Mouse (Mus musculus): ENCODE measurements around the gene Top2a.

DNA sequence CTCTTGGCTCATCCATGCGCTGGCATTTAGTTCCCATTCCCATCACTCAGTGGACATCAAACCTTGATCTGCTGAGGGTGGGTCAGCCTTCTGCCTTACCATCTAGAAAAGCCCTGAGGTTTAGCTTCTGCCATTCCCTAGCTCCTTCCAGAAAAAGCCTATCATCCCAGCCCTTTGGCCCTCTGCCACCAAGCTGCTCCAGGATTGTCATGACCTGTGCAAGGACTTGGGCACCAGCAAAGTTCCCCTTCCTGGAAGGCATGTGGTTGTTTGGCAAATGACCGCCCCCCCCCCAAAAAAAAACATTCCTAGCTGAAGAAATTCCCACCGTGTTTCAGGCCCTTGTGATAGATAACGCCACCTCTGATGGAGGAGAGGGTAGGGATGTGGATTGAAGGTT is 31.2 kb upstream of the Top2a start:
- TF ChIP-seq POLR2A (IDR thresholded peaks at IDR 0.05; ENCODE audit: control insufficient read depth, extremely low read depth, insufficient read depth, low read length, poor library complexity) (no peak), CTCF (IDR thresholded peaks at IDR 0.05; ENCODE audit: borderline replicate concordance, control insufficient read depth, extremely low read depth, insufficient read depth, low read length, poor library complexity) (no peak)
